In the genomic region with DNA sequence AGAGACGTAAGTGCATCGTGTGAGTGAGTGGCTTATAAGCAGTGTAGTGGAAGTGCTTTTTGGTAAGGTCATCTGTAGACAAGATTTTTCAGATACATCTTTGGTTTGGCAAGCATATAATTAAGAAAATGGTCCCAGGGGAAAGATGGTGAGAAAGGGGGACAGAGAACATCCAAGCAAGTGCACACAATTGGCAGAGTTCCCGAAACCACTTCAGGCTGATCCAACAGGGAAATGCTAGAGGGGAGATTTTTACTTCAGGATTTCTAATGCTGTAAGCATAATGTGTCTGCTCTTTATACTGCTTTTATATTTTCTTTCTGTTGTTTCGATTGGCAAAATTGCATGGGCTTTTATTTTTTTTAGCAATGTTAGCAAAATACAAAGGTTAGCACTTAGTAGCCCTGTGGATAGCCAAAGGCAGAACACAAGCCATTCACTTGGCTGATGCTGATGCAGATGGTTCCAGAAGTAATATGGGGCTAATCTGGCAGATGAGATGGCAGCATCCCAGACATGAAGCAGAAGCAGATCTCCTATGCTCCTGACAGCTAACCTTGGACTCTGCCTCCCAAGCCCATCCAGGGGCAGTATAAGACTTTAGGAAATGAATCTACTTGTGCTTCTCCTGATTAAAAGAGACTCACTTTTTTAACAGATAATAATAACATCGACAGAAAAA, we compare ENCODE assay signal across 19 mouse cellular contexts.
DNase-seq lines count a peak whose midpoint lies in the region; ATAC-seq and TF ChIP-seq lines count a peak whose summit lies in the region.
"Had no signal": no experiment of that assay in that cellular context is flagged by ENCODE, and none has a peak within 500 bp of the region (broad histone marks: within the 10 kb centered on the region; RNA-seq: fewer than 3 reads in every experiment).

No protein-coding gene starts in this region.

- no peaks in the 10 kb centered on the region for H3K36me3 ChIP-seq in forebrain, embryonic 13.5 days (ENCODE audit: poor library complexity, severe bottlenecking)
- no peaks in the 10 kb centered on the region for H3K36me3 ChIP-seq in forebrain, embryonic 12.5 days (replicated peaks)
- H3K36me3 ChIP-seq in forebrain, embryonic 16.5 days (ENCODE audit: control insufficient read depth, insufficient read depth) = no peaks in the 10 kb centered on the region
- H3K36me3 ChIP-seq: embryonic facial prominence, embryonic 12.5 days had no signal

- no peak overlapping the region for H3K4me2 ChIP-seq in forebrain, embryonic 13.5 days
- no peak overlapping the region for H3K4me2 ChIP-seq in forebrain, embryonic 12.5 days
- 0 out of 2 replicates have a peak overlapping the region, but pooled peaks have one; percentile 16 for H3K4me2 ChIP-seq in forebrain, embryonic 16.5 days (ENCODE audit: low read length)
- H3K4me2 ChIP-seq: embryonic facial prominence, embryonic 12.5 days had no signal

- intact Hi-C loops in left cerebral cortex, postnatal 4 days (cut with DNase I) = no loop called here
- intact Hi-C loops in left cerebral cortex, adult 2 months (cut with DNase I) = no loop called here

- H3K4me3 ChIP-seq in forebrain, embryonic 13.5 days = no peak overlapping the region
- H3K4me3 ChIP-seq in forebrain, embryonic 12.5 days (replicated peaks) = no peak overlapping the region
- H3K4me3 ChIP-seq in left cerebral cortex, adult 2 months = no peak overlapping the region
- H3K4me3 ChIP-seq in forebrain, embryonic 16.5 days (replicated peaks; ENCODE audit: low read length) = no peak overlapping the region
- H3K4me3 ChIP-seq: embryonic facial prominence, embryonic 12.5 days had no signal

- H3K27ac ChIP-seq in forebrain, embryonic 13.5 days = no peak overlapping the region
- H3K27ac ChIP-seq in forebrain, embryonic 12.5 days = no peak overlapping the region
- no peak overlapping the region for H3K27ac ChIP-seq in left cerebral cortex, adult 2 months
- H3K27ac ChIP-seq in forebrain, embryonic 16.5 days (ENCODE audit: low read length) = no peak overlapping the region
- H3K27ac ChIP-seq: embryonic facial prominence, embryonic 12.5 days had no signal

- no peak overlapping the region for H3K9ac ChIP-seq in forebrain, embryonic 13.5 days
- no peak overlapping the region for H3K9ac ChIP-seq in forebrain, embryonic 12.5 days
- no peak overlapping the region for H3K9ac ChIP-seq in forebrain, embryonic 16.5 days (replicated peaks; ENCODE audit: low read depth, low read length)
- H3K9ac ChIP-seq: embryonic facial prominence, embryonic 12.5 days; liver, postnatal 0 days had no signal

- ATAC-seq in forebrain, embryonic 13.5 days = 0 out of 2 replicates have a peak, but pooled peaks have one; percentile 45
- no peak for ATAC-seq in forebrain, embryonic 12.5 days (ENCODE audit: low FRiP score)
- ATAC-seq in forebrain, embryonic 16.5 days = peak; percentile 43; the same call in 1 of the 2 replicates
- no peak for ATAC-seq in activated CD4-positive, CD25-positive, alpha-beta regulatory T cell, adult 4 months
- ATAC-seq: inflammation-experienced regulatory T-cells, adult 6 months; liver, postnatal 0 days had no signal

- H3K4me1 ChIP-seq in forebrain, embryonic 13.5 days = no peaks in the 10 kb centered on the region
- H3K4me1 ChIP-seq in forebrain, embryonic 12.5 days = no peaks in the 10 kb centered on the region
- H3K4me1 ChIP-seq in forebrain, embryonic 16.5 days (replicated peaks; ENCODE audit: control insufficient read depth, insufficient read depth, low read length) = peaks cover 5% of the 10 kb centered on the region; the same call in 1 of the 2 replicates
- H3K4me1 ChIP-seq: embryonic facial prominence, embryonic 12.5 days had no signal

- 71% methylated on average over 5 of the region's 5 CpGs for WGBS in forebrain, embryonic 13.5 days
- WGBS in forebrain, embryonic 12.5 days = 72% methylated on average over 5 of the region's 5 CpGs
- 58% methylated on average over 5 of the region's 5 CpGs for WGBS in forebrain, embryonic 16.5 days

- no peak for TF ChIP-seq CTCF in left cerebral cortex, adult 2 months (IDR thresholded peaks at IDR 0.05)

- no peaks in the 10 kb centered on the region for H3K27me3 ChIP-seq in forebrain, embryonic 13.5 days
- H3K27me3 ChIP-seq in forebrain, embryonic 12.5 days = no peaks in the 10 kb centered on the region
- H3K27me3 ChIP-seq in forebrain, embryonic 16.5 days (replicated peaks; ENCODE audit: control insufficient read depth, insufficient read depth, low read length) = no peaks in the 10 kb centered on the region
- H3K27me3 ChIP-seq: embryonic facial prominence, embryonic 12.5 days had no signal

- H3K9me3 ChIP-seq in forebrain, embryonic 13.5 days (replicated peaks) = no peaks in the 10 kb centered on the region
- H3K9me3 ChIP-seq in forebrain, embryonic 12.5 days = no peaks in the 10 kb centered on the region
- no peaks in the 10 kb centered on the region for H3K9me3 ChIP-seq in forebrain, embryonic 16.5 days (ENCODE audit: control insufficient read depth, low read length)
- H3K9me3 ChIP-seq: embryonic facial prominence, embryonic 12.5 days had no signal

- DNase-seq in left cerebral cortex, postnatal 4 days = peak; percentile 35
- no peak for DNase-seq in left cerebral cortex, adult 2 months (ENCODE audit: extremely low spot score in 1 of 2, low spot score in 2 of 2)
- peak; percentile 84 for DNase-seq in MN1 (ENCODE audit: low spot score)
- DNase-seq in urinary bladder, adult 2 months (ENCODE audit: low spot score) = no peak
- DNase-seq: B cell, adult 2 months; cerebellum, adult 11-12 months; gastrocnemius, postnatal 10 days; heart, postnatal 10 days; kidney, adult 9 months; kidney, postnatal 36 days; layer of hippocampus, adult 9-11 months; liver; liver, postnatal 0 days had no signal

Comparison
In these comparisons a context has a peak if more than half of its experiments do, and no peak if none do; other contexts are left out.
1. ATAC-seq: peak in forebrain, embryonic 13.5 days (single experiment) and forebrain, embryonic 16.5 days (single experiment); none in forebrain, embryonic 12.5 days (single experiment) and activated CD4-positive, CD25-positive, alpha-beta regulatory T cell, adult 4 months (single experiment).
2. DNase-seq: peak in left cerebral cortex, postnatal 4 days (single experiment) and MN1 (single experiment); none in left cerebral cortex, adult 2 months (0 of 2) and urinary bladder, adult 2 months (single experiment).